Mouse (Mus musculus) heart, postnatal 0 days (tissue): ENCODE measurements around the gene Ddx6. TPM values are rescaled to one million over a fixed set of nuclear protein-coding genes. Genes with fewer than 3 reads are reported as not detected.

Experiments used
- ATAC-seq: fragments of 200-750 bp; cut with Nextera tagmentation; 2 replicates; pipeline ENCODE4 v1.8.0; 2017; ENCODE audit warnings: low read depth, moderate number of reproducible peaks, moderate library complexity; ENCODE audit not compliant: insufficient read depth
- DNase-seq: peaks from one replicate; pipeline ENCODE4 v3.0.0-alpha.2; 2016; ENCODE audit warnings: low spot score
- H3K27ac ChIP-seq: fragments of 300-500 bp; sonication (generic); 2 replicates; pipeline ENCODE4 v1.5.1; 2014; ENCODE audit warnings: low read depth, mild to moderate bottlenecking
- H3K27me3 ChIP-seq: fragments of 300-500 bp; sonication (generic); 2 replicates; pipeline ENCODE4 v1.6.1; 2014; ENCODE audit warnings: low read length, mixed read lengths; ENCODE audit not compliant: control insufficient read depth, insufficient read depth
- H3K36me3 ChIP-seq: fragments of 300-500 bp; sonication (generic); replicated peaks from 2 replicates; pipeline ENCODE4 v1.6.1; 2014; ENCODE audit warnings: low read length, mixed read lengths; ENCODE audit not compliant: control insufficient read depth, insufficient read depth
- H3K4me1 ChIP-seq: fragments of 300-500 bp; sonication (generic); 2 replicates; pipeline ENCODE4 v1.6.1; 2014; ENCODE audit warnings: antibody characterized with exemption; ENCODE audit not compliant: control insufficient read depth, insufficient read depth
- H3K4me2 ChIP-seq: fragments of 300-500 bp; sonication (generic); 2 replicates; pipeline ENCODE4 v1.6.1; 2014; ENCODE audit warnings: low read depth, mild to moderate bottlenecking, low read length, moderate library complexity
- H3K4me3 ChIP-seq: fragments of 300-500 bp; sonication (generic); 2 replicates; pipeline ENCODE4 v1.5.1; 2014; ENCODE audit warnings: low read depth, low read length
- H3K9ac ChIP-seq: fragments of 300-500 bp; sonication (generic); replicated peaks from 2 replicates; pipeline ENCODE4 v1.6.1; 2014; ENCODE audit warnings: low read depth, low read length, mixed read lengths
- H3K9me3 ChIP-seq: fragments of 300-500 bp; sonication (generic); replicated peaks from 2 replicates; pipeline ENCODE4 v1.6.1; 2016; ENCODE audit warnings: low read length; ENCODE audit not compliant: control insufficient read depth
- CTCF ChIP-seq: IDR thresholded peaks from 2 replicates; pipeline ENCODE4 v1.5.1; 2016; ENCODE audit warnings: antibody characterized with exemption, control low read depth, low read depth
- EP300 ChIP-seq: IDR thresholded peaks from 2 replicates; pipeline ENCODE4 v1.6.1; 2016; ENCODE audit warnings: antibody characterized with exemption, low read depth
- WGBS: fragments of 180-500 bp; shearing (Covaris S2); extraction: QIAGEN DNeasy Blood & Tissue Kit; methylation state at CpG from one replicate; pipeline ENCODE4 v1.1.7; 2014; 5-methylcytosine and 5-hydroxymethylcytosine counted together
- polyA plus RNA-seq: library from polyadenylated mRNA; unstranded; fragments of >200 nt; fragmentation: Nextera tagmentation; extraction: Ambion mirVana; gene quantifications from 2 replicates; pipeline ENCODE4 v1.2.1, GENCODE M21; 2015
- total RNA-seq: library from RNA; depleted of rRNA; stranded (reverse); fragments of >200 nt; gene quantifications from 2 replicates; pipeline ENCODE4 v1.2.3, GENCODE M21; 2014; ENCODE audit warnings: low replicate concordance

The Ddx6 gene
- total and polyA plus RNA-seq, 2 experiments from 2014 or later: 11.0 to 33.9 TPM

- H3K4me2 ChIP-seq: no peak overlapping the region
- no peak for DNase-seq
- WGBS: 78% methylated on average over 2 of the region's 2 CpGs
- H3K4me3 ChIP-seq: no peak overlapping the region
- no peaks in the 10 kb centered on the region for H3K4me1 ChIP-seq
- H3K27ac ChIP-seq: no peak overlapping the region
- H3K9ac ChIP-seq: no peak overlapping the region
- TF ChIP-seq EP300 (no peak), CTCF (no peak)
- H3K27me3 ChIP-seq: no peaks in the 10 kb centered on the region
- no peaks in the 10 kb centered on the region for H3K36me3 ChIP-seq
- no peak for ATAC-seq
- H3K9me3 ChIP-seq: no peaks in the 10 kb centered on the region
Observed at GRCm38 (mm10) chr9:44644186-44644585, 39.5 kb downstream of the Ddx6 start.

GRCm38 (mm10) chr9:44645481-44645880 is 40.8 kb downstream of the Ddx6 start:
- Histone ChIP-seq H3K36me3 (no peaks in the 10 kb centered on the region), H3K9me3 (no peaks in the 10 kb centered on the region), H3K9ac (no peak overlapping the region), H3K4me3 (no peak overlapping the region), H3K4me1 (no peaks in the 10 kb centered on the region), H3K27ac (no peak overlapping the region), H3K4me2 (no peak overlapping the region), H3K27me3 (no peaks in the 10 kb centered on the region)
- no peak for DNase-seq
- ATAC-seq: no peak; the same call in 1 of the 2 replicates
- TF ChIP-seq EP300: no peak
- TF ChIP-seq CTCF: peak; percentile 5; the same call in 1 of the 2 replicates
- WGBS: 58% methylated on average over 5 of the region's 5 CpGs

DNA sequence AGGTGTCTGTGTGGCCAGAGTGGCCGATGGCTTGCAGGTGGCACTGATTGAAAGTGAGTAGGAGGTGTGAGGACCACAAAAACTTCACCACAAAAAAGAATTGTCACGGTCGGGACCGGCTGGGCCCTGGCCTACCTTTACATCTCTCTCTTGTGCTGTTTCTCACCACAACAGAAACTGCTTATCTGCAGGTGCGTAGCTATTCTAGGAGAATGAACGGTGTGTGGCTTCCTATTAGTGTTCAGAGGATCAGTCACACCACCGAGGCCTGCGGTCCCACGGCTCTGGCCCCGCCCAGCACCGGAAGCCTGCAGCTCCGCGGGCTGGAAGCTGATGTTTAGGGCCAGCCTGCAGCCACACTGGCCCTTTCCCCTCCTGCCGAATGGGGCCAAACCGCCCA is 41.2 kb downstream of the Ddx6 start:
- Histone ChIP-seq H3K36me3 (no peaks in the 10 kb centered on the region), H3K4me1 (no peaks in the 10 kb centered on the region), H3K27ac (no peak overlapping the region), H3K4me3 (no peak overlapping the region), H3K9me3 (no peaks in the 10 kb centered on the region), H3K4me2 (no peak overlapping the region; the same call in 1 of the 2 replicates), H3K27me3 (no peaks in the 10 kb centered on the region), H3K9ac (no peak overlapping the region)
- DNase-seq: no peak
- no peak for ATAC-seq
- no peak for TF ChIP-seq EP300
- no peak for TF ChIP-seq CTCF
- 40% methylated on average over 15 of the region's 15 CpGs for WGBS

GRCm38 (mm10) chr9:44646366-44646765 is 41.7 kb downstream of the Ddx6 start:
- no peak overlapping the region for H3K27ac ChIP-seq
- no peak overlapping the region; the same call in 1 of the 2 replicates for H3K4me2 ChIP-seq
- ATAC-seq: no peak
- TF ChIP-seq EP300 (no peak), CTCF (no peak)
- no peak overlapping the region for H3K4me3 ChIP-seq
- no peaks in the 10 kb centered on the region for H3K9me3 ChIP-seq
- no peaks in the 10 kb centered on the region for H3K27me3 ChIP-seq
- no peaks in the 10 kb centered on the region for H3K4me1 ChIP-seq
- WGBS: 64% methylated on average over 6 of the region's 6 CpGs
- no peak overlapping the region for H3K9ac ChIP-seq
- H3K36me3 ChIP-seq: no peaks in the 10 kb centered on the region
- DNase-seq: no peak

DNA sequence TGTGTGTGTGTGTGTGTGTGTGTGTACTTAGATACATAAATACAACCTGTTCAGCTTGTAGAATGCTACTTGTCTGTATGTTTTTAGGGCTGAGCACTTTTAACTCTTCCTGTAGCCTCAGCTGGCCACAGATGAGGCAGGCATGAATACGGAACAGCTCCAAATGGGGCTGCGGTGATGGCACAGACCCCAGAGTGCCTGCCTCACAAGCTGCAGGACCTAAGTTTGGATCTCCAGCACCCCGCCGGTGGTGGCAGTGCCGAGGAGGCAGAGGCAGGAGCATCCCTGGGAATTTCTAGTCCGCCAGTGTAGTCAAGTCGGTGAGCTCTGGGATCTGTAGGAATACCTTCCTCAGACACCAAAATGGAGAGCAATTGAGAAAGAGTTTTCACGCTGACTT is 42.3 kb downstream of the Ddx6 start:
- H3K4me1 ChIP-seq: no peaks in the 10 kb centered on the region
- DNase-seq: no peak
- ATAC-seq: no peak
- no peak overlapping the region for H3K4me3 ChIP-seq
- H3K27me3 ChIP-seq: no peaks in the 10 kb centered on the region
- H3K4me2 ChIP-seq: no peak overlapping the region
- TF ChIP-seq EP300 (no peak), CTCF (no peak)
- no peak overlapping the region for H3K27ac ChIP-seq
- no peak overlapping the region for H3K9ac ChIP-seq
- WGBS: 85% methylated on average over 8 of the region's 8 CpGs
- no peaks in the 10 kb centered on the region for H3K36me3 ChIP-seq
- no peaks in the 10 kb centered on the region for H3K9me3 ChIP-seq

DNA sequence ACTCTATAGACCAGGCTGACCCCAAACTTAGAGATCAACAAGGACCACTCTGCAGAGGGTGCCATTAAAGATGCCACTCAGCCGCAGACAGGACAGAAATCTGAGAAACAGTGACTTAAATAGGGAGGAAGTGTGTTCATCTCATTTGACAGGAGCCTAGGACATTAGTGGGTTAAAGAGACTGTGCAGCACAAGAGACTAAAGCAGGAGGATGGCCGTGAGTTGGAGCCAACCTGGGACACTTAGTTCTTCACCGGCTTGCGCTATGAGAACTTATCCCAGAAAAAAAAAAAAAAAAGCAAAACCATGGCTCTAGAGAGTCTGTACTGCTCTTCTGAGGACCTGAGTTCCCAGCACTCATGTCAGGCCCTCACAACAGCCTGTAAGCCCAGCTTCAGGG is 43.0 kb downstream of the Ddx6 start:
- TF ChIP-seq CTCF (no peak), EP300 (no peak)
- Histone ChIP-seq H3K9ac (no peak overlapping the region), H3K27ac (no peak overlapping the region), H3K36me3 (no peaks in the 10 kb centered on the region), H3K4me1 (no peaks in the 10 kb centered on the region), H3K4me2 (no peak overlapping the region), H3K9me3 (no peaks in the 10 kb centered on the region), H3K4me3 (no peak overlapping the region), H3K27me3 (no peaks in the 10 kb centered on the region)
- DNase-seq (no peak), ATAC-seq (no peak)
- 71% methylated on average over 4 of the region's 4 CpGs for WGBS
